Mouse (Mus musculus) urinary bladder, postnatal 25 days (tissue): Measurements from ENCODE around the gene Tysnd1.

Experiments
- DNase-seq: peaks from one replicate; pipeline ENCODE4 v3.0.0; 2022; ENCODE audit warnings: low spot score

Tysnd1 gene

GRCm38 (mm10) chr10:61737537-61737936 lies 42.2 kb downstream of the Tysnd1 start:
- no peak for DNase-seq

GRCm38 (mm10) chr10:61738126-61738525 lies 42.8 kb downstream of the Tysnd1 start:
- no peak for DNase-seq

DNA sequence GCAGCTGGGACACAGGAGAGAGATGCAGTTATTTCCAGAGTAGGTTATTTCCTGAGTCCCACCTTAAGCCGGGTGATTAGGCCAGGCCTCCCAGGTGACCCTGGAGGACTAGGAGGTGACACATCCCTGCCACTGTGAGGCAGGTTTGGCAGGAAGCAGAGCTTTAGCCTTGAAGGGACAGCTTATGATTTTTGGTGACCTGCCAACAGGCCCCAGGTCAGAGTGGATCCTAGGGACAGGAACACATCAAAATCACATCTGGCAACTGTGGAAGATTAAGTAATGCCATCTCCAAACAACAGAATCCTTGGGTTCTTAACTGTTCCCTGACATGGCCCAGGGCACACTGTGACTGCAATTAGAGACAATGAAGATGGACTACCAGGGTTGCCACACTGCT lies 46.0 kb downstream of the Tysnd1 start:
- DNase-seq: no peak

DNA sequence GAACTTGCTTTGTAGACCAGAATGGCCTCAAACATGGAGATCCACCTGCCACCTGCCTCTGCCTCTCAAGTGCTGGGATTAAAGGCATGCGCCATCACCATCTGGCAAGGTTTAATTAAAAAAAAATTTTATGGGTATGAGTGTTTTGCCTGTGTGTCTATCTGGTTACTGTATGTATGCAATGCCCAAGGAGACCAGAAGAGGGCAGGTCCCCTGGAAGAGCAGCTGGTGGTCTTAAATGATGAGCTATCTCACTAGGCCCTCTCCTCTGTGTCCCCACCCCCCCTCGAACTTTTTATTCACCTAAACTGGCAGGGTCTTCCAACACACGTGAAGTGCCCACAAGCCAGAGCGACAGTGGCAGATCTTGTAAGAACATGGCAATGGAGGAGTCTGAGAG lies 46.6 kb downstream of the Tysnd1 start:
- no peak for DNase-seq

DNA sequence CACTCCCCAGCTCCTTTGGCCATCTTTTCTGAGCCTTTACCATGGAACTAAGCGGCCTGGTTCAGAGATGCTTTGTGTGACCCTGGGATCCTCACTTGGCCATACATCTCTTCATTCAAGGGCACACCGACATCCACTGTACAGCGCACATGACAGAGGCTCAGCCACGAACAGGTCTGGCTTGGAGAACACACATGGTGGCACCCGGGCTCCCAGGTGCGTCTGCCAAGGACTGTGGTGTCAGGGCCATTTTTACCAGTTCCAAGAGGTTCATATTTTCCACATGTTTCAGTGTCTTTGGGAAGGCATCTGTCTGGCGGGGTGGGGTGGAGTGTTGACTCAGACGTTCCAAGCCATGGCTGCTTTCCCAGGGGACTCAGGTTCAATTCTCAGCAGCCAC lies 47.0 kb downstream of the Tysnd1 start:
- no peak for DNase-seq

DNA sequence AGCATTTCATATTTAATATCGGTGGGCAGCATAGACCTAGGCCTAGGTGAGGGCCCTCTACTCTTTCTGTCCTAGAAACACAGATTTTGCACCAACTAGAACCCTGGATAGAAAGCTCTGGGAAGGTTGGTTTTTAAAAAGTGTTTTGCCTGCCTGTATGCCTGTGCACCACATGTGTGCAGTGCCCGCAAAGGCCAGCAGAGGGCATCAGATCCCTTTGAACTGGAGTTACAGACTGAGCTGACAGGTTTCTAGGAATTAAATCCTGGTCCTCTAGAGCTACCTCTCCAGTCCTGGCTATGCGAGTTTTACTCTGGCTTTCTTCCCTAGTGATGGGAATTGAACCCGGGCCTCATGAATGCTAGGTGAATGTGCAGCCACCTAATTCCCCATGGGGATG lies 49.8 kb downstream of the Tysnd1 start:
- DNase-seq: no peak

DNA sequence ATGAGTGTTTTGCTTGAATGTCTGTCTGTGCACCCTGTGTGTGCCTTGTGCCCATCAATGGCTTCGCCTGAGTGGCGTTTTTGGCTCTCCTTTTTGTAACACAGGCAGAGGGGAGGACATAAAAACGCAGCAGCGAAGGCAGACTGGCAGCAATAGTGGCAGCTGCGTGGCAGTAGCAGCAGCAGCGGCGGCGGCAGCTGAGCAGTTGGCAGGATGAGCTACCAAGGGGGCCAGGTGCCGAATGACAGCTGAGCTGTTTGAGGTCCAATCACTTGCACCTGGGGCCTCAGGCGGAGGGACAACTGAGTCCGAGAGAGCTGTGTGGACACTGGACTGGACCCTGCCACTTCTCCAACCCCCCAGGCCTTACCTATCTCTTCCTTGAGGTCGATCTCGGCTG lies 52.0 kb downstream of the Tysnd1 start:
- DNase-seq: no peak

DNA sequence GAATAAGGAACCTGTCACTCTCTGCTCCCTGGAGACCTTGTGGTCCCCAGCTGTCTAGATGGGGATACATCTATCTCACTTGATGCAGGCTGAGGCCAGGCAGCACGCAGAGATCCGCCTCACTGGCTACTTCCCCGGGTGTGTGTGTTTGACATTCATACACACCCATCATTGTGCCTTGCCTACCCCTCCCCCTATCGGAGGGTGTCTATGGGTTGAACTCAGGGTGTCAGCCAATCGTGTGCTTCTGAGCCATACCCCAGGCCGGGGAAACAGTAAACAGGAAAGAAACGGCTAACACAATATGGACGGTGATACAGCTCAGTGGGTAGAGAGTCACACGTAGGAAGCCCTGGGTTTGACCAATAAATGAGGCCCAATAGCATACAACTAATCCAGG lies 54.7 kb downstream of the Tysnd1 start:
- DNase-seq: no peak

GRCm38 (mm10) chr10:61751534-61752219 lies 56.4 kb downstream of the Tysnd1 start:
- no peak for DNase-seq
